Mouse (Mus musculus) ZHBTc4 (cell line): ENCODE measurements around the gene Serpinb1b.
A peak's percentile ranks its signal among the peaks of the same experiment; 100 is the strongest.

Experiments used
- DNase-seq: peaks from one replicate; pipeline ENCODE4 v3.0.0-alpha.2; 2011; ENCODE audit warnings: low read depth, low spot score

Gene Serpinb1b

DNA sequence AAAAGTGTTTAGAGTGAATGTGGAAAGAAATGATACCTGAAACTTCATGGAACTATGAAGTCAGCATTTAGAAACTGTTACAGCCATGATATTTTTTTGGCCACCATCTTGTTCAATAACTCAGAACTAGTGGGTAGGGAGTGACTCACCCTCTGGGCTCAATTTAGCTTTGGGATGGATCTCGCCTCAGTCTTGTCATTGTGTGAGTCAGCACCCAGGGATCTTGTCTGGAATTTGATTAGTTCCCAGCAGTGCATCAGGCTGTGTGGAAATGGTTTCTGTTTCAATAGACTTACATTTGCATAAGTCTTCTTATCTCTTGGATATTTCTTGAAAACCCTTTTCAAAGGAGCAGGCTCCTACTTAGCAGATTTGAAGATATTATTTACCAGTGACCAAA is 12.2 kb downstream of the Serpinb1b start:
- DNase-seq: peak; percentile 53

- DNase-seq: peak; percentile 88
These were observed 12.9 kb downstream of the Serpinb1b start for GRCm38 (mm10) chr13:33091306-33091705.

GRCm38 (mm10) chr13:33095575-33095974 is 17.2 kb downstream of the Serpinb1b start:
- DNase-seq: no peak

DNA sequence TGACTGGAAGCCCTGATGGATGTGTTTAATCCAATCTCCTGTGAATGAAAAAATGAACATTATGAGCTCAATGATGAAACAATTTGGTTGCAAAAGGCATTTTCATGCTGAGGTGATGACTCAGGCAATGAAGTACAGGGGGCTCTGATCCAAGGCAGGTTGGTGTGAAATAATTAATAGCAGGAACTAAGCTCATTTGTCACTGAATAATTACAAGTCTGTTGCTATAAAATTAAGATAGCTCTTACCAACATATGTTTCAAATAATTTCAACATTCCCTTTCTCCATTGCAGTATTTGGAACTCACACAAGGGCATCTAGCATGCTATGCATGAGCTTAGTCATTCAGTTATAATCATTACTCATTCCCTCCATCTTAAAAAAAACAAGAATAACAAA is 27.3 kb downstream of the Serpinb1b start:
- DNase-seq: no peak

DNA sequence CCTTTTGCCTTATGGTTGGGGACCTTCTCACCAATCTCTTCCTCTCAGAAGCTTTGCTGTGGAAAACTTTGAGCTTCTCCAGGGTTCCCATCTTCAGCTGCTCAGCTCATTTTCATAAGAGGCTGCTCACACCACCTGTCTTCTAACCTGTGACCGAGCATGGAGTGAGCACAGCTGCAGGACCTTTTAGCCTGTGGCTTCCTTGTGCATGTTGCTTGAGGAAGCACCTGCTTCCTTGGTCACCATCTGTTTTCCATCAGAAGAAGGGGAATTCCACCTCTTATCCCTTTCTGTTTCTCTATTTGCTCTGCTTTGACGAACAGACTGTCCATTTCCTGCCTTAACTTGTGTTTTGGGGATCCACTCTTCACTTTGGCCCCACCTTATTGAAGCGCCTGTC is 34.7 kb downstream of the Serpinb1b start:
- no peak for DNase-seq

DNA sequence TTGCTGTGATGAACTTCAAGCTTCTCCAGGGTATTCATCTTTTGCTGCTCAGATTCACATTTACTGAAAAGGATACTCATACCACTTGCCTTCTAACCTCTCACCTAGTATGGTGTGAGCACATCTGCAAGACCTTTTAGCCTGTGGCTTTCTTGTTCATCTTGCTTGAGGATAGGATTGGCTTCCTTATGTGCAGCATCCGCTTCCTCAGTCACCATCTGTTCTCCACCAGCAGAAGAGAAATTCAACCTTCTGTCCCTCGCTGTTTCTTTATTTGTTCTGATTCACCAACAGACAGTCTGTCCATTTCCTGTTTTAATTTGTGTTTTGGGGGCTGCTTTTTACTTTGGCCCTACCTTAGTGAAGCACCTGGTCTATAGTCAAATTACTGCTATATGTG is 59.3 kb downstream of the Serpinb1b start:
- DNase-seq: no peak

DNA sequence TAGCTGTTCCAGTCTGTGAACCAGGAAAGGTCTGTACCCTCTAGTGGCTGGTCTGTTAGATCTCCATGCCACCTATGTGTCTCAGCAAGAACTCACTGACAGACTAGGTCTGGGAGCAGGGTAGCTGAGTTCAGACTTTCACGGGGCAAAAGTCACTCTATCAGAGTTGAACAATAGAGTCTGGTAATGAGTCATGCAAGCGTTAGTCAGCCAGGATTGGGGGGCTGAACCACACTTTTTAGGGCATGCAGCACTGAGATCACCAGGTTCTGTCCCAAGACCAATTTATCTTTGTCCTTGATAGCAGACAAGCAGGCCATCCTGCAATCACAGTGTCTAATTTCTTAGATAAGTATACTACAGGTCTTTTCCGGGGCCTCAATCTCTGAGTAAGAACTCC is 63.1 kb downstream of the Serpinb1b start:
- DNase-seq: no peak
